Mouse (Mus musculus): ENCODE measurements at regions not wholly inside any gene's neighbourhood (a gene's known extent, or its start where the extent isn't known, plus 50 kb on each side); places are given as distances from the start of the nearest gene placed in this dataset.
"Not testable (repeated sequence)": the region's sequence is repeated elsewhere in the genome, so short reads cannot be mapped to it uniquely, and the experiment has no call there.

GRCm38 (mm10) chr11:48657851-48658250 lies 142.3 kb upstream of the Rack1 start:
- no peak for DNase-seq

GRCm38 (mm10) chr11:48661641-48662040 lies 138.5 kb upstream of the Rack1 start:
- no peak for DNase-seq

- DNase-seq, result no peak
These were observed 115.3 kb upstream of the Rack1 start for GRCm38 (mm10) chr11:48684781-48685314.

GRCm38 (mm10) chr11:48690070-48690469 lies 110.1 kb upstream of the Rack1 start:
- no peak for DNase-seq

DNA sequence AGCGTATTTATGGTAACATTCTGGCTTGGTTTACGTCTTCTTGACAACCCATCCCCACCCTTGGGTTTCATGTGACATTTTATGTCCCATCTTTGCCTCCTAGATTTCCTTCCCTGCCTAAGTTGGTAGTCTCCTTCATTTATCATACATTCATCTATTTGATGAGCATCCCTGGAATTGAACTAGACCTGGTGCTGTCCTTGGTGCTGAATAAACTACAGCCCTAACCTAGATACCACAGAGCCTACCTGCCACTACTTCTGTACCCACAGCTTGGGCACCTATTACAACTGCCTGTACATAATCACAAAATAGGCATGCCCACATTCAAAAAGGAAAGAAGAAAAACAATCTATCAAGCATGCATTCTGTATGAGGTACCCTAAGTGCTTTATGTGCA lies 103.8 kb upstream of the Rack1 start:
- DNase-seq, result peak; percentile 11 to 40

DNA sequence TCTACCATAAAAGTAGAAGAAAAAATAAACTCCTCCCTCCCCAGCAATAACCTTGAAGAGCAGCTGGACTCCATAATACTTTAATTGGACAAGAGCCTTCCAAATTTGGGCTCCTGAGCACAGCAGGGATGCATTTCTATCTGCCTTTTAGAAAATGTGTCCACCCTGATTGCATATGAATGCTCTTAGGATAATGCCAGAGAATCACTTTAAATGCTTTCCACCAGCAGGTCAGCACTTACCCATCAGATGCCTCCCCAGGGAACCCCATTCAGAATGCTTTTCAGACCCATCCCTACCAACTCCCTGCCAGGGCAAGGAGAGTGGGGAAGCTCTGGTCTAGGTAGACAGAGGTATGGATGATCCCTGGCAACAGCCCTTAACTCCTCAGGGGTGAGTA lies 102.9 kb upstream of the Rack1 start:
- DNase-seq, result no peak

GRCm38 (mm10) chr11:48707192-48707591 lies 92.9 kb upstream of the Rack1 start:
- DNase-seq, result no peak

- DNase-seq, result no peak
These were observed 89.2 kb upstream of the Rack1 start for GRCm38 (mm10) chr11:48710972-48711371.

GRCm38 (mm10) chr11:48724068-48724467 lies 76.1 kb upstream of the Rack1 start:
- no peak for DNase-seq

DNA sequence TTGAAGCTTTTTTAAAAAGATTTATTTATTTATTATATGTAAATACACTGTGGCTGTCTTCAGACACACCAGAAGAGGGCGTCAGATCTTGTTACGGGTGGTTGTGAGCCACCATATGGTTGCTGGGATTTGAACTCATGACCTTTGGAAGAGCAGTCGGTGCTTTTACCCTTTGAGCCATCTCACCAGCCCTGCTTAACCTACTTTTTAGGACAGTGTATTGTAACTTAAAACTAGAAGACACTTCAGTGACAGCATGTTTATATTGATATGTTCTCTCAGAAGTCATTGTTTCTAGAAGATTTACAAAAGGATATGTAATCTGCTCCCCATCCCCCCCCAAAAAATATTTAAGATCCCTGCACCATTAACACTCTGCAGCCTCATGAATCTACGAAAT lies 69.3 kb upstream of the Rack1 start:
- DNase-seq, result not testable (repeated sequence)

GRCm38 (mm10) chr11:48746503-48746902 lies 53.6 kb upstream of the Rack1 start:
- no peak for DNase-seq

- DNase-seq, result no peak
These were observed 52.1 kb upstream of the Rack1 start for GRCm38 (mm10) chr11:48748066-48748465.

All from adrenal gland, postnatal 36 days (tissue).